Mouse (Mus musculus) kidney, adult 2 months (tissue): ENCODE data around the gene Bex4.

ENCODE experiments used
- CTCF ChIP-seq: fragments of 200-500 bp; conservative IDR thresholded peaks from 2 replicates; pipeline ENCODE4 v1.5.1; 2011; ENCODE audit warnings: low read depth, mild to moderate bottlenecking, control low read depth, low read length, moderate library complexity, mixed read lengths; ENCODE audit not compliant: insufficient read depth, insufficient read length
- POLR2A ChIP-seq: fragments of 200-500 bp; IDR thresholded peaks from one replicate; pipeline ENCODE4 v1.6.1; 2011; ENCODE audit warnings: low read depth, low read length, control low read depth

GRCm38 (mm10) chrX:136183107-136183506 lies 44.3 kb downstream of the Bex4 start:
- TF ChIP-seq CTCF (no peak), POLR2A (no peak)
